Mouse (Mus musculus) olfactory bulb, adult 2 months (tissue): ENCODE data around the gene Fam166a. TPM values are rescaled to one million over a fixed set of nuclear protein-coding genes. Genes with fewer than 3 reads are reported as not detected.

Source experiments
- H3K27ac ChIP-seq: fragments of 200-500 bp; 2 replicates; pipeline ENCODE4 v1.5.1; 2012; ENCODE audit warnings: low read depth, low read length; ENCODE audit not compliant: insufficient read depth
- H3K4me1 ChIP-seq: fragments of 200-500 bp; 2 replicates; pipeline ENCODE4 v1.6.1; 2012; ENCODE audit warnings: low read length; ENCODE audit not compliant: control insufficient read depth, insufficient read depth
- H3K4me3 ChIP-seq: fragments of 200-500 bp; 2 replicates; pipeline ENCODE4 v1.5.1; 2012; ENCODE audit warnings: mild to moderate bottlenecking, low read depth, low read length, moderate library complexity; ENCODE audit not compliant: insufficient read depth
- CTCF ChIP-seq: fragments of 200-500 bp; IDR thresholded peaks from 2 replicates; pipeline ENCODE4 v1.5.1; 2012; ENCODE audit warnings: low read depth, mild to moderate bottlenecking, low read length, moderate library complexity; ENCODE audit not compliant: insufficient read depth
- POLR2A ChIP-seq: fragments of 200-500 bp; IDR thresholded peaks from 2 replicates; pipeline ENCODE4 v1.6.1; 2012; ENCODE audit warnings: mild to moderate bottlenecking, low read depth, low read length, moderate library complexity; ENCODE audit not compliant: insufficient read depth
- WGBS: fragments of 180-500 bp; shearing (Covaris S2); methylation state at CpG from one replicate; pipeline ENCODE4 v1.1.7; 2018; 5-methylcytosine and 5-hydroxymethylcytosine counted together
- polyA plus RNA-seq: library from polyadenylated mRNA; stranded (reverse); fragments of >200 nt; gene quantifications from 2 replicates; pipeline ENCODE4 v1.2.4, GENCODE M21; 2012; ENCODE audit warnings: low replicate concordance; ENCODE audit not compliant: missing spikeins, insufficient read depth, insufficient read length

The Fam166a gene
- polyA plus RNA-seq, 1 experiment = not detected

GRCm38 (mm10) chr2:25182664-25183063 is 35.9 kb upstream of the Fam166a start:
- 40% methylated on average over 6 of the region's 6 CpGs for WGBS
- H3K4me1 ChIP-seq = peaks cover 40% of the 10 kb centered on the region
- H3K27ac ChIP-seq = no peak overlapping the region
- H3K4me3 ChIP-seq = peak overlapping the region; percentile 6; the same call in 1 of the 2 replicates
- TF ChIP-seq CTCF = no peak
- no peak for TF ChIP-seq POLR2A

- peaks cover 35% of the 10 kb centered on the region for H3K4me1 ChIP-seq
- TF ChIP-seq CTCF (no peak), POLR2A (no peak)
- no peak overlapping the region for H3K4me3 ChIP-seq
- H3K27ac ChIP-seq = no peak overlapping the region
- 78% methylated on average over 2 of the region's 2 CpGs for WGBS
Observed at GRCm38 (mm10) chr2:25183336-25183735, 35.2 kb upstream of the Fam166a start.

GRCm38 (mm10) chr2:25184496-25184895 is 34.0 kb upstream of the Fam166a start:
- no peak overlapping the region for H3K27ac ChIP-seq
- WGBS = 83% methylated on average over 7 of the region's 7 CpGs
- no peak overlapping the region for H3K4me3 ChIP-seq
- peaks cover 32% of the 10 kb centered on the region for H3K4me1 ChIP-seq
- TF ChIP-seq POLR2A = no peak
- TF ChIP-seq CTCF = no peak

- TF ChIP-seq POLR2A (no peak), CTCF (no peak)
- Histone ChIP-seq H3K4me1 (peaks cover 19% of the 10 kb centered on the region), H3K27ac (no peak overlapping the region), H3K4me3 (peak overlapping the region; percentile 37)
- 5% methylated on average over 64 of the region's 64 CpGs for WGBS
Observed at GRCm38 (mm10) chr2:25185625-25186574, 32.6 kb upstream of the Fam166a start.

GRCm38 (mm10) chr2:25186575-25186930 is 32.0 kb upstream of the Fam166a start:
- TF ChIP-seq POLR2A (no peak), CTCF (no peak)
- no peak overlapping the region for H3K27ac ChIP-seq
- peaks cover 13% of the 10 kb centered on the region for H3K4me1 ChIP-seq
- H3K4me3 ChIP-seq = no peak overlapping the region
- WGBS = 53% methylated on average over 5 of the region's 5 CpGs

- H3K4me1 ChIP-seq = peaks cover 10% of the 10 kb centered on the region
- 87% methylated on average over 6 of the region's 6 CpGs for WGBS
- no peak overlapping the region for H3K27ac ChIP-seq
- TF ChIP-seq POLR2A (no peak), CTCF (no peak)
- H3K4me3 ChIP-seq = no peak overlapping the region
Observed at GRCm38 (mm10) chr2:25187841-25188240, 30.7 kb upstream of the Fam166a start.

- WGBS = 1% methylated on average over 6 of the region's 6 CpGs
- TF ChIP-seq CTCF (peak; percentile 66), POLR2A (0 out of 2 replicates have a peak, but pooled peaks have one; percentile 11)
- H3K27ac ChIP-seq = no peak overlapping the region
- H3K4me3 ChIP-seq = no peak overlapping the region
- peaks cover 5% of the 10 kb centered on the region for H3K4me1 ChIP-seq
Observed at GRCm38 (mm10) chr2:25193330-25193770, 25.2 kb upstream of the Fam166a start.

GRCm38 (mm10) chr2:25194006-25194405 is 24.5 kb upstream of the Fam166a start:
- H3K27ac ChIP-seq = no peak overlapping the region
- TF ChIP-seq POLR2A = no peak
- no peak for TF ChIP-seq CTCF
- peaks cover 5% of the 10 kb centered on the region for H3K4me1 ChIP-seq
- 79% methylated on average over 5 of the region's 5 CpGs for WGBS
- H3K4me3 ChIP-seq = no peak overlapping the region

GRCm38 (mm10) chr2:25194486-25195171 is 23.9 kb upstream of the Fam166a start:
- no peak overlapping the region for H3K27ac ChIP-seq

More at GRCm38 (mm10) chr2:25194486-25195171, 23.9 kb upstream of the Fam166a start:
- 88% methylated on average over 17 of the region's 17 CpGs for WGBS
- TF ChIP-seq CTCF (no peak), POLR2A (no peak)
- peaks cover 5% of the 10 kb centered on the region for H3K4me1 ChIP-seq
- H3K4me3 ChIP-seq = no peak overlapping the region
